Mouse (Mus musculus) cortical plate, adult 2 months (tissue): ENCODE results near the gene Pip4k2b.

Source experiments
- CTCF ChIP-seq: fragments of 200-500 bp; IDR thresholded peaks from 2 replicates; pipeline ENCODE4 v1.5.1; 2011; ENCODE audit warnings: mild to moderate bottlenecking, control low read depth, low read length; ENCODE audit not compliant: insufficient read depth; ENCODE audit errors: extremely low read depth
- POLR2A ChIP-seq: fragments of 200-500 bp; IDR thresholded peaks from 2 replicates; pipeline ENCODE4 v1.6.1; 2011; ENCODE audit warnings: mild to moderate bottlenecking, low read length, control low read depth; ENCODE audit not compliant: insufficient read depth; ENCODE audit errors: extremely low read depth

- TF ChIP-seq CTCF (no peak), POLR2A (no peak)
Observed at GRCm38 (mm10) chr11:97771410-97771809, 26.9 kb upstream of the Pip4k2b start.
